Mouse (Mus musculus): ENCODE data around the gene Zc3hc1.

GRCm38 (mm10) chr6:30356680-30357079, 34.1 kb downstream of the Zc3hc1 start:
- no peak for TF ChIP-seq CTCF (IDR thresholded peaks at IDR 0.05; ENCODE audit: control insufficient read depth, insufficient read depth, insufficient read length)
- no peak for TF ChIP-seq FOSL1 (IDR thresholded peaks at IDR 0.05; ENCODE audit: insufficient read depth, low read length, poor library complexity, severe bottlenecking)
- TF ChIP-seq USF1 (IDR thresholded peaks at IDR 0.05; ENCODE audit: low read depth) = no peak

All from C2C12 (cell line).